Mouse (Mus musculus): ENCODE data around the gene Ramac. TPM values are rescaled to one million over a fixed set of nuclear protein-coding genes. Genes with fewer than 3 reads are reported as not detected.

The Ramac gene
- polyA plus RNA-seq, 1 experiment from 2014 or later: 151 TPM

DNA sequence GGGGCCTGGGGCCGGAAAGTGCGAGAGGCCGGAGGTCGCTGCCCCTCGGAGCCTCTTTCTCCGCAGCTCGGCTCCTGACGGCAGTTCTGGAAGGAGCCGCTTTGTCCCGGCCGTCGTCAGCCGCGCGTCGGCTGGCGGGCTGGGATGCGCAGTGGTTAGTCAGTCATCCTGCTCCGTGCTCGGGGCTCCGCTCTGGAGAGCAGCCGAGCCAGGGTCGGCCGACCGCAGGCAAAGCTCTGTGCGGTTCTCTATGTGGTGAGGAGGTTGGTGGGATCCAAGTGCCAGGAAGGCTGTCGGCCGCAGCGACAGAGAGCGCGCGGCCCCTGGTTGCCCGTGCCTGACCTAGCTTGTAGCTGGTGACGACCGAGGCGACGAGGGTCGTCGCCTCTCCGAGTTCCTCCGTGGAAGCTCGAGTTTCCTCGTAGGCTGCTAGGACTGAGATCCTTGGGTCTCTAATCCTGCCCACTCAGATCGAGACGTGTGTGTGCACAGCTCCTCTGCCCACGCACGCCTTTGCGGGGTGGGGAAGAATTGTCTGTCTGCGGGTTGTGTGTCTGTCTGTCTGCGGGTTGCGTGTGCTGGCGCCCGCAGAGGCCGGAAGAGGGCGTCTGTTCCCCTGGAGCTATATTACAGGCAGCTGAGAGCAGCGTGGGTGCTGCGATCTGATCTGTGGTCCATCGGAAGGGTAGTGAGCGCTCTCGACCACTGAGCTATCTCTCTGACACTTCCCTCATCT, 553 bp downstream of the Ramac start:
- peak overlapping the region; percentile 97 for H3K4me3 ChIP-seq (replicated peaks; ENCODE audit: low read depth, low read length)
- no peaks in the 10 kb centered on the region for H3K9me3 ChIP-seq (ENCODE audit: control insufficient read depth, low read length)
- ATAC-seq (ENCODE audit: low FRiP score, low TSS enrichment): peak; percentile 79
- H3K4me2 ChIP-seq (ENCODE audit: low read length): peak overlapping the region; percentile 92
- no peaks in the 10 kb centered on the region for H3K36me3 ChIP-seq (ENCODE audit: control insufficient read depth, insufficient read depth, low read length)
- peak overlapping the region; percentile 90 for H3K9ac ChIP-seq (replicated peaks; ENCODE audit: low read length)
- H3K27ac ChIP-seq (replicated peaks; ENCODE audit: low read depth, low read length): peak overlapping the region; percentile 88
- H3K27me3 ChIP-seq (ENCODE audit: control insufficient read depth, insufficient read depth, low read length): no peaks in the 10 kb centered on the region
- DNase-seq: peak; percentile 48
- peaks cover 13% of the 10 kb centered on the region for H3K4me1 ChIP-seq (ENCODE audit: control insufficient read depth, insufficient read depth, low read length)
- WGBS: 2% methylated on average over 60 of the region's 60 CpGs

DNA sequence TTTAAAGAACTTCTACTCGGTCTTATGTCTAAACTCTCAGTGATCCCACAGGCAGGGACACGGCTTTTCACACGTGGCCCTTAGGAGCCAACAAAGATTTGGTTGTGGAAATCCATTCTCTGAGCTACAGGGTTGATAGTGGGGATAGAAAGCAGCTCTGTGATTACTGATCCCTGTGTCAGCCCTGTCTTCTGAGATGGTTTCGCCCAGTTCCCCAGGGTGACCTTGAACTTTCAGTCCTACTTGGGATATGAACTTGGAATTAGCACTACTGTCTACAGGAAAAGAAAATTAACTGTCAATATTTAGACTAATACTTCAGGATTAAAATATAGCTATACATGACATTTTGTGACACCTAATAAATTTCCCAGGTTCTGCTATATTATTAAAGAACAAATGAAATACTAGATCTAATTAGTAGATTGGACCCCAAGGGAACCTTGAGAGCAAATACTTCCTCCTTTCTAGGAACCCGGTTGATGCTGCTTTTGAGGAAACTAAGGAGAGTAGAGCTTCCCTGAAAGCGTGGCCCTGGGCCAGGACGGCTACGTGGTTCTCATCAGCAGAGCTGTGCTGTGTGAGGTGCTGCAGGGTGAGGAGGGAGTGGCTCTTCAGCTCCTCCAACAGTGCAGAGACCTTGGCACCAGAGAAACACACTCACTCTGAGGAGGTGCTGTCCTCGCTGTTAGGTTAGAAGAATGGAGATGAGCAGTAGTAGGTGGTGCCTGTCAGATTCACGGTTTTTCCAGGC, 10.2 kb downstream of the Ramac start:
- Histone ChIP-seq H3K9ac (replicated peaks; ENCODE audit: low read length) (no peak overlapping the region), H3K4me3 (replicated peaks; ENCODE audit: low read depth, low read length) (no peak overlapping the region), H3K36me3 (ENCODE audit: control insufficient read depth, insufficient read depth, low read length) (no peaks in the 10 kb centered on the region), H3K27me3 (ENCODE audit: control insufficient read depth, insufficient read depth, low read length) (no peaks in the 10 kb centered on the region), H3K4me1 (ENCODE audit: control insufficient read depth, insufficient read depth, low read length) (no peaks in the 10 kb centered on the region), H3K27ac (replicated peaks; ENCODE audit: low read depth, low read length) (no peak overlapping the region), H3K9me3 (ENCODE audit: control insufficient read depth, low read length) (no peaks in the 10 kb centered on the region), H3K4me2 (ENCODE audit: low read length) (no peak overlapping the region)
- DNase-seq (no peak), ATAC-seq (ENCODE audit: low FRiP score, low TSS enrichment) (no peak)
- 81% methylated on average over 10 of the region's 10 CpGs for WGBS

DNA sequence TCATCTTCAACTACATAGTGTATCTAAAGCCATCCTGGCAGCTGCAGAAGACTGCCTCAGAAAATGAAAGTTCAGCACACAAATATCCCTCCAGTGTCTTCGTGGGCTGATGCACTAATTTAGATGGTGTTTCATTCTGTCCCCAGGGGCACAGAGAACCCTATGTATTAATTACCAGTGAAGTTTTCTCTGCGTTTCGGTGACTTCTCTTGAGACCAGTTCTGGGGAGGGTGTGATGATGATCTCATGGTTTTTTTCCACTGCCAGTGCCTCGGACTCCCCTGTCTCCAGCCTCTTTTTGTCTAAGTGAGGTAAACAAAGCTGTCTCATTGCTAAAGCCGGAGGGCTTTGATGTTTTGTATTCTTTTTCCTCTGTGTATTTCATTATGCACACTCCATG, 12.6 kb downstream of the Ramac start:
- peaks cover 6% of the 10 kb centered on the region for H3K36me3 ChIP-seq (ENCODE audit: control insufficient read depth, insufficient read depth, low read length)
- no peaks in the 10 kb centered on the region for H3K4me1 ChIP-seq (ENCODE audit: control insufficient read depth, insufficient read depth, low read length)
- no peak overlapping the region for H3K4me3 ChIP-seq (replicated peaks; ENCODE audit: low read depth, low read length)
- no peak overlapping the region for H3K9ac ChIP-seq (replicated peaks; ENCODE audit: low read length)
- ATAC-seq (ENCODE audit: low FRiP score, low TSS enrichment): no peak
- H3K9me3 ChIP-seq (ENCODE audit: control insufficient read depth, low read length): no peaks in the 10 kb centered on the region
- no peaks in the 10 kb centered on the region for H3K27me3 ChIP-seq (ENCODE audit: control insufficient read depth, insufficient read depth, low read length)
- 72% methylated on average over 5 of the region's 5 CpGs for WGBS
- no peak for DNase-seq
- no peak overlapping the region for H3K27ac ChIP-seq (replicated peaks; ENCODE audit: low read depth, low read length)
- no peak overlapping the region for H3K4me2 ChIP-seq (ENCODE audit: low read length)

DNA sequence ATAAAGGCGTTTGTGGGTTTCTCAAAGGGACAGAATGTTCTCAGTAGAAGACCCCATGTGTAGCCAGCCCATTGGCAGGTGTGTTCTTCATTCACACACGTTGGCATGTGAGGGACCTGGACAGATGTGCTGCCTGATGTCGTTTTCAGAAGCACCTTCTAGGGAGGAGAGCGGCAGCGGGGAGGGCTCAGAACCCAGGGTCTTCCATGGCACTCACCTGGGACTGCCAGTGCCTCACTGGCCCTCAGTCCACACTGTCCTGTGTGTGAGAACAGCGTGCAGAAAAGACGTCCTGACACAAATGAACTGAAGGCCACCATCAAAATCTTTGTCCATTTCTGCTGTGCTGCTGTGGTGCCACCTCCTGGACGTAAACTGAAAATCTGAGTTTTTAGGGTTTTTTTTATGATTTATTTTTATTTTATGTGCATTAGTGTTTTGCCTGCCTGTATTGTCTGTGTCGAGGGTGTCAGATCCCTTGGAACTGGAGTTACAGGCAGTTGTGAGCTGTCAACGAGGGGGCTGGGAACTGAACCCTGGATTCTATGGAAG, 15.0 kb downstream of the Ramac start:
- 80% methylated on average over 10 of the region's 10 CpGs for WGBS
- DNase-seq: peak; percentile 58

DNA sequence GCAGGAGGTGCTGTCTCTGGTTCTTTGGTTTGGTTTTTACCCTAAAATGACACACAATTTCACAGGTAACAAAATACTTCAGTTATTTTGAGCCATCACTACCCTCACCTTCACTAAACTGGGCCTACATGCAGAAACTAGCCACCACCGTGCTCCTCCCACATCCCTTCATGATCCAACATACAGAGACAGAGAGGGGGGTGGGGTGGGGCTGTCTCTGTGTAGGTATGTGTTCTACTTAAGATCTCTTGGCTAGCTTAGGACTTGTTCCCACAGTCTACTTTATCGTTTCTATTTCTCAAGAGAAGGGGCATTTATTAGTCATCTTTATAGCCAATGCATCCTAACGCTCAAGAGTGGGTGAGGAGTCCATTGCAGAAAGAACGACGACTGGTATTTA, 25.8 kb downstream of the Ramac start:
- ATAC-seq (ENCODE audit: low FRiP score, low TSS enrichment): peak; percentile 49; the same call in 1 of the 2 replicates
- peak overlapping the region; percentile 79 for H3K9ac ChIP-seq (replicated peaks; ENCODE audit: low read length)
- peak overlapping the region; percentile 99 for H3K27ac ChIP-seq (replicated peaks; ENCODE audit: low read depth, low read length)
- peak; percentile 58 for DNase-seq
- peak overlapping the region; percentile 54 for H3K4me3 ChIP-seq (replicated peaks; ENCODE audit: low read depth, low read length)
- H3K36me3 ChIP-seq (ENCODE audit: control insufficient read depth, insufficient read depth, low read length): peaks cover 21% of the 10 kb centered on the region
- H3K4me2 ChIP-seq (ENCODE audit: low read length): peak overlapping the region; percentile 78
- H3K4me1 ChIP-seq (ENCODE audit: control insufficient read depth, insufficient read depth, low read length): peaks cover 9% of the 10 kb centered on the region
- WGBS: 2% methylated on average over 5 of the region's 5 CpGs
- H3K9me3 ChIP-seq (ENCODE audit: control insufficient read depth, low read length): no peaks in the 10 kb centered on the region
- H3K27me3 ChIP-seq (ENCODE audit: control insufficient read depth, insufficient read depth, low read length): no peaks in the 10 kb centered on the region

More for the DNA sequence above, 15.0 kb downstream of the Ramac start:
- Histone ChIP-seq H3K27me3 (ENCODE audit: control insufficient read depth, insufficient read depth, low read length) (no peaks in the 10 kb centered on the region), H3K9ac (replicated peaks; ENCODE audit: low read length) (no peak overlapping the region), H3K27ac (replicated peaks; ENCODE audit: low read depth, low read length) (0 out of 2 replicates have a peak overlapping the region, but pooled peaks have one; percentile 10), H3K9me3 (ENCODE audit: control insufficient read depth, low read length) (no peaks in the 10 kb centered on the region), H3K4me3 (replicated peaks; ENCODE audit: low read depth, low read length) (no peak overlapping the region), H3K4me1 (ENCODE audit: control insufficient read depth, insufficient read depth, low read length) (no peaks in the 10 kb centered on the region), H3K4me2 (ENCODE audit: low read length) (no peak overlapping the region), H3K36me3 (ENCODE audit: control insufficient read depth, insufficient read depth, low read length) (peaks cover 22% of the 10 kb centered on the region)
- no peak for ATAC-seq (ENCODE audit: low FRiP score, low TSS enrichment)

DNA sequence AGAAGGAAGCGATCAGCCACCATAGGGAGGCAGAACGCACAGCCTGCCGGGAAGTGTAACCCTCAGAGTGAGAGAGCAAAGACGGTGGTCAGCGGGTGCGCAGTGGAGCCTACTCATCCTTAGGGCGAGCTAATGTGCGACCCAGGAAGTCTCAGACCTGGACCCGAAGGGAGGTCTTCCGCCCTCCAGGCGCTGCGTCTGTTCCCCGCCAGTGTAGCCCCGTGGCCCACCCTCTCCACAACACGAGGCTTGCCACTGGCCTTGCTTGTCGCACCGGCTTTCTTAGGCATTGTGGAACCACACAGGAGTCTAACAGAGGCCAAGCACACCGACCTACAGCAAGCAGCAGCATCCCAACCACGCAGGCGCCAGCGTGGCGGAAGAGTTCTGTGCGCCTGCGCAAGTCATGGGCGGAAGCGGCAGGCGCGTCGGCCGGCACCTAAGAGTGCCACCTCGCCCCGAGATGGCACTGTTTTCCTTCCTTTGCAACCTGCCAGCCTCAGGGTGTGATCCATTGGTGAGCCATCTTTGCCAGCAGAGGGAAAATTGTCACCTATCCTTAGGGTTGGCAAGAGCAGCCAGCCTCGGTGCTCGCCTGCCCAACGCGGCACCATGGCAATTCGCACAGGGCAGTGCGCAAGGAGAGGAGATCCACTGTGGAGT, 26.5 kb downstream of the Ramac start, which contains the start of gene 3110040N11Rik:
TSS of gene 3110040N11Rik (minus strand) at position 384 of the 663 bp plus-strand sequence.
- Histone ChIP-seq H3K9ac (replicated peaks; ENCODE audit: low read length) (peak within 1 kb of the TSS; percentile 79), H3K27ac (replicated peaks; ENCODE audit: low read depth, low read length) (peak within 1 kb of the TSS; percentile 99), H3K4me2 (ENCODE audit: low read length) (peak within 1 kb of the TSS; percentile 78), H3K4me1 (ENCODE audit: control insufficient read depth, insufficient read depth, low read length) (peaks cover 9% of the 10 kb centered on the region), H3K36me3 (ENCODE audit: control insufficient read depth, insufficient read depth, low read length) (peaks cover 27% of the 10 kb centered on the region), H3K27me3 (ENCODE audit: control insufficient read depth, insufficient read depth, low read length) (no peaks in the 10 kb centered on the region), H3K4me3 (replicated peaks; ENCODE audit: low read depth, low read length) (peak within 1 kb of the TSS; percentile 54), H3K9me3 (ENCODE audit: control insufficient read depth, low read length) (no peaks in the 10 kb centered on the region)
- WGBS: 1% methylated on average over 38 of the region's 38 CpGs
- ATAC-seq (ENCODE audit: low FRiP score, low TSS enrichment) (peak; percentile 93), DNase-seq (peak; percentile 96)

DNA sequence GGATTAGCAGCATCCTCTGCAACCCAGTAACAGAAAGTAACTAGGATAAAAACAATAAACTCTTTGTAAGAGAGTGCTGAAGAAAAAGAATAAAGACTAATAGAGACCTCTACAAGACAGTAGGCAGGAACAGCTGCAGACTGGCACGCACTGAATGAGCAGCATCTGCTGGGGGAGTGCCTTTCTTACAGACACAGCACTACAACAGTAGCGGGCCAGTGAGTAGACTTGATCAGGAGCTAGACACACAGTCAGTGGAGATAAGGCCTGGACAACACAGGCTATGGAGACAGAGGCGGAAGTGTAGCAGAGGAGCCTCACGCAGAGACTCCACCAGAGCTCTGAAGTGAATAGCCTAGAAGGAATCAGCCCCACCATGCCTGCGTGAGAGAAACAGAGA, 43.3 kb downstream of the Ramac start:
- Histone ChIP-seq H3K36me3 (ENCODE audit: control insufficient read depth, insufficient read depth, low read length) (peaks cover 9% of the 10 kb centered on the region; the same call in 1 of the 2 replicates), H3K9ac (replicated peaks; ENCODE audit: low read length) (no peak overlapping the region), H3K27ac (replicated peaks; ENCODE audit: low read depth, low read length) (no peak overlapping the region), H3K9me3 (ENCODE audit: control insufficient read depth, low read length) (no peaks in the 10 kb centered on the region), H3K27me3 (ENCODE audit: control insufficient read depth, insufficient read depth, low read length) (no peaks in the 10 kb centered on the region), H3K4me1 (ENCODE audit: control insufficient read depth, insufficient read depth, low read length) (peaks cover 4% of the 10 kb centered on the region; the same call in 1 of the 2 replicates), H3K4me2 (ENCODE audit: low read length) (no peak overlapping the region), H3K4me3 (replicated peaks; ENCODE audit: low read depth, low read length) (no peak overlapping the region)
- 61% methylated on average over 5 of the region's 5 CpGs for WGBS
- ATAC-seq (ENCODE audit: low FRiP score, low TSS enrichment) (no peak), DNase-seq (peak; percentile 31)
